Comparison of ENCODE assay signal across 20 mouse cellular contexts in genomic region chr3:39540530-39541118, GRCm38 (mm10).
"Had no signal": no experiment of that assay in that cellular context is flagged by ENCODE, and none has a peak within 500 bp of the region (broad histone marks: within the 10 kb centered on the region; RNA-seq: fewer than 3 reads in every experiment).

No protein-coding gene starts in this region.

- H3K9me3 ChIP-seq: kidney, embryonic 15.5 days; limb, embryonic 15.5 days; liver, embryonic 13.5 days; midbrain, embryonic 15.5 days; neural tube, embryonic 12.5 days; neural tube, embryonic 15.5 days; stomach, embryonic 15.5 days had no signal

- H3K27ac ChIP-seq: kidney, embryonic 15.5 days; limb, embryonic 15.5 days; liver, embryonic 13.5 days; midbrain, embryonic 15.5 days; neural tube, embryonic 12.5 days; neural tube, embryonic 15.5 days; stomach, embryonic 15.5 days had no signal

- H3K4me1 ChIP-seq: kidney, embryonic 15.5 days; limb, embryonic 15.5 days; liver, embryonic 13.5 days; midbrain, embryonic 15.5 days; neural tube, embryonic 12.5 days; neural tube, embryonic 15.5 days; stomach, embryonic 15.5 days had no signal

- H3K27me3 ChIP-seq: kidney, embryonic 15.5 days; limb, embryonic 15.5 days; liver, embryonic 13.5 days; midbrain, embryonic 15.5 days; neural tube, embryonic 12.5 days; neural tube, embryonic 15.5 days; stomach, embryonic 15.5 days had no signal

- ATAC-seq: intestine, postnatal 0 days; midbrain, embryonic 15.5 days had no signal

- DNase-seq: kidney, adult 2 months; kidney, postnatal 10 days; kidney, postnatal 4 days; liver, embryonic 13.5 days; lung, adult 2 months; lung, postnatal 14 days; lung, postnatal 4 days; right cerebral cortex, adult 18-20 months; right cerebral cortex, postnatal 14 days; right cerebral cortex, postnatal 4 days; spleen, adult 18-20 months; thymus, postnatal 25 days had no signal

- H3K9ac ChIP-seq: kidney, embryonic 15.5 days; limb, embryonic 15.5 days; liver, embryonic 13.5 days; midbrain, embryonic 15.5 days; neural tube, embryonic 12.5 days; neural tube, embryonic 15.5 days; stomach, embryonic 15.5 days had no signal

- H3K4me3 ChIP-seq: kidney, embryonic 15.5 days; limb, embryonic 15.5 days; liver, embryonic 13.5 days; midbrain, embryonic 15.5 days; neural tube, embryonic 12.5 days; neural tube, embryonic 15.5 days; stomach, embryonic 15.5 days had no signal

- H3K36me3 ChIP-seq: kidney, embryonic 15.5 days; limb, embryonic 15.5 days; liver, embryonic 13.5 days; midbrain, embryonic 15.5 days; neural tube, embryonic 12.5 days; neural tube, embryonic 15.5 days; stomach, embryonic 15.5 days had no signal

- H3K4me2 ChIP-seq: kidney, embryonic 15.5 days; limb, embryonic 15.5 days; liver, embryonic 13.5 days; midbrain, embryonic 11.5 days; midbrain, embryonic 15.5 days; neural tube, embryonic 12.5 days; neural tube, embryonic 15.5 days; stomach, embryonic 15.5 days had no signal
